8 mouse cellular contexts compared by ENCODE assay signal in genomic region chr6:83914720-83915271, GRCm38 (mm10). TPM values are rescaled to one million over a fixed set of nuclear protein-coding genes. Genes with fewer than 3 reads are reported as not detected.
DNase-seq lines count a peak whose midpoint lies in the region; ATAC-seq and TF ChIP-seq lines count a peak whose summit lies in the region.

No protein-coding gene starts in this region.

- H3K36me3 ChIP-seq in heart, embryonic 14.5 days (ENCODE audit: control insufficient read depth, insufficient read depth, low read length), result no peaks in the 10 kb centered on the region
- H3K36me3 ChIP-seq in G1E (replicated peaks), result peaks cover under 1% of the 10 kb centered on the region
- H3K36me3 ChIP-seq in intestine, postnatal 0 days (ENCODE audit: control insufficient read depth, insufficient read depth), result no peaks in the 10 kb centered on the region
- H3K36me3 ChIP-seq in myocyte (ENCODE audit: control insufficient read depth, insufficient read depth), result no peaks in the 10 kb centered on the region

- under 1% methylated on average over 35 of the region's 40 CpGs for WGBS in heart, embryonic 14.5 days
- WGBS in intestine, postnatal 0 days, result under 1% methylated on average over 40 of the region's 40 CpGs

- TF ChIP-seq CTCF in G1E (IDR thresholded peaks at IDR 0.05; ENCODE audit: low read depth, low read length), result no peak
- TF ChIP-seq CTCF in embryonic fibroblast, embryonic 13.5 days (IDR thresholded peaks at IDR 0.05; ENCODE audit: borderline replicate concordance, insufficient read depth, low read length), result no peak
- no peak for TF ChIP-seq CTCF in intestine, postnatal 0 days (IDR thresholded peaks at IDR 0.05; ENCODE audit: low read depth)

- H3K4me2 ChIP-seq in heart, embryonic 14.5 days (ENCODE audit: low read length), result peak overlapping the region; percentile 72
- peak overlapping the region; percentile 67 for H3K4me2 ChIP-seq in intestine, postnatal 0 days (replicated peaks; ENCODE audit: low read depth)
- peak overlapping the region; percentile 90 for H3K4me2 ChIP-seq in myocyte (ENCODE audit: low read depth)

- peak; percentile 71; the same call in 1 of the 2 replicates for ATAC-seq in heart, embryonic 14.5 days (ENCODE audit: insufficient number of reproducible peaks, insufficient read depth, low FRiP score, low read depth)
- no peak for ATAC-seq in G1E (ENCODE audit: extremely low read depth, insufficient number of reproducible peaks, low FRiP score, poor library complexity, severe bottlenecking)
- ATAC-seq in intestine, postnatal 0 days, result peak; percentile 61

- H3K79me2 ChIP-seq in myocyte (ENCODE audit: control insufficient read depth, insufficient read depth), result peaks cover 52% of the 10 kb centered on the region

- no peaks in the 10 kb centered on the region for H3K27me3 ChIP-seq in heart, embryonic 14.5 days (ENCODE audit: control insufficient read depth, insufficient read depth, low read length)
- H3K27me3 ChIP-seq in G1E (ENCODE audit: insufficient read depth, low read length) (peaks cover 7% of the 10 kb centered on the region; the same call in 1 of the 2 replicates), myocyte (ENCODE audit: control insufficient read depth, insufficient read depth, insufficient read length) (no peaks in the 10 kb centered on the region)
- H3K27me3 ChIP-seq in intestine, postnatal 0 days (replicated peaks; ENCODE audit: control insufficient read depth, insufficient read depth, low read length), result no peaks in the 10 kb centered on the region

- peak overlapping the region; percentile 81 for H3ac ChIP-seq in myocyte (ENCODE audit: control insufficient read depth, insufficient read length)

- peak overlapping the region; percentile 78 to 87 for H3K4me3 ChIP-seq in heart, embryonic 14.5 days (ENCODE audit: control insufficient read depth in 1 of 2, insufficient read depth in 1 of 2, low read depth in 1 of 2, low read length in 2 of 2)
- peak overlapping the region; percentile 96 for H3K4me3 ChIP-seq in G1E (ENCODE audit: low read depth, low read length)
- H3K4me3 ChIP-seq in embryonic fibroblast, embryonic 13.5 days (ENCODE audit: insufficient read depth, low read length), result peak overlapping the region; percentile 71
- peak overlapping the region; percentile 90 for H3K4me3 ChIP-seq in intestine, postnatal 0 days (ENCODE audit: low read depth, low read length)
- peak overlapping the region; percentile 75 for H3K4me3 ChIP-seq in myocyte

- TF ChIP-seq POLR2A in embryonic fibroblast, embryonic 13.5 days (IDR thresholded peaks at IDR 0.05; ENCODE audit: low read depth, low read length), result no peak
- no peak for TF ChIP-seq POLR2A in myocyte (IDR thresholded peaks at IDR 0.05; ENCODE audit: insufficient read length, low read depth)

- peak overlapping the region; percentile 95 to 96 for H3K27ac ChIP-seq in heart, embryonic 14.5 days (replicated peaks in 1 of 2; ENCODE audit: control insufficient read depth in 1 of 2, insufficient read depth in 1 of 2, low read depth in 2 of 2, low read length in 2 of 2)
- H3K27ac ChIP-seq in embryonic fibroblast, embryonic 13.5 days (ENCODE audit: insufficient read depth, low read length), result no peak overlapping the region
- H3K27ac ChIP-seq in intestine, postnatal 0 days (ENCODE audit: low read depth, low read length), result peak overlapping the region; percentile 85

- peaks cover 0 to 3% of the 10 kb centered on the region in 2 experiments; a peak in 1 of 4 replicates for H3K4me1 ChIP-seq in heart, embryonic 14.5 days (ENCODE audit: control insufficient read depth in 2 of 2, insufficient read depth in 2 of 2, low read length in 2 of 2)
- H3K4me1 ChIP-seq in G1E (ENCODE audit: insufficient read depth, low read depth, low read length), result peaks cover 5% of the 10 kb centered on the region
- H3K4me1 ChIP-seq in embryonic fibroblast, embryonic 13.5 days (ENCODE audit: control insufficient read depth, insufficient read depth, low read length), result no peaks in the 10 kb centered on the region
- no peaks in the 10 kb centered on the region for H3K4me1 ChIP-seq in intestine, postnatal 0 days (replicated peaks; ENCODE audit: control insufficient read depth, insufficient read depth, low read length)

- peak overlapping the region; percentile 92 for H3K9ac ChIP-seq in heart, embryonic 14.5 days (ENCODE audit: low read length)
- H3K9ac ChIP-seq in intestine, postnatal 0 days (ENCODE audit: low read depth, low read length), result peak overlapping the region; percentile 93

- no peak for DNase-seq in heart, adult 18-20 months
- peak; percentile 48 for DNase-seq in G1E (ENCODE audit: low spot score)
- DNase-seq in urinary bladder, postnatal 25 days (ENCODE audit: low spot score), result no peak
- no peak for DNase-seq in yolk sac, embryonic 10.5 days (ENCODE audit: low spot score)

- no peaks in the 10 kb centered on the region for H3K9me3 ChIP-seq in heart, embryonic 14.5 days (ENCODE audit: control insufficient read depth, low read length)
- no peaks in the 10 kb centered on the region for H3K9me3 ChIP-seq in G1E (replicated peaks)
- H3K9me3 ChIP-seq in intestine, postnatal 0 days (ENCODE audit: control insufficient read depth), result no peaks in the 10 kb centered on the region

TF ChIP-seq in myocyte, 11 proteins besides CTCF, POLR2A, EP300 and RAD21:
- TF ChIP-seq TCF12 (IDR thresholded peaks at IDR 0.05; ENCODE audit: insufficient read depth, poor library complexity, severe bottlenecking), result no peak
- no peak for TF ChIP-seq E2F4 (IDR thresholded peaks at IDR 0.05; ENCODE audit: insufficient read depth)
- TF ChIP-seq MYOD1 (IDR thresholded peaks at IDR 0.05; ENCODE audit: control insufficient read depth in 1 of 3, insufficient read length in 2 of 3, low read depth in 2 of 3), result no peak
- no peak for TF ChIP-seq MAX (IDR thresholded peaks at IDR 0.05; ENCODE audit: low read depth)
- TF ChIP-seq MYOG (IDR thresholded peaks at IDR 0.05; ENCODE audit: control insufficient read depth in 1 of 3, insufficient read depth in 1 of 3, insufficient read length in 2 of 3, low read depth in 2 of 3), result no peak
- TF ChIP-seq SRF (IDR thresholded peaks at IDR 0.05; ENCODE audit: control insufficient read depth, insufficient read length, low read depth), result no peak
- TF ChIP-seq CEBPB (IDR thresholded peaks at IDR 0.05; ENCODE audit: insufficient read depth, poor library complexity, severe bottlenecking), result no peak
- no peak for TF ChIP-seq USF1 (IDR thresholded peaks at IDR 0.05; ENCODE audit: low read depth)
- TF ChIP-seq REST (IDR thresholded peaks at IDR 0.05; ENCODE audit: insufficient read depth, insufficient read length), result no peak
- no peak for TF ChIP-seq TCF3 (IDR thresholded peaks at IDR 0.05; ENCODE audit: insufficient read length, low read depth)
- TF ChIP-seq POLR2AphosphoS2 (IDR thresholded peaks at IDR 0.05; ENCODE audit: insufficient read length, low read depth), result no peak

RNA-seq across cellular contexts. Expression of gene Zfp638, which starts 47.9 kb away (rescaled TPM):
- 51.1 and 52.3 TPM in 2 replicates for polyA plus RNA-seq in heart, embryonic 14.5 days (2014; fragmentation: Nextera tagmentation; extraction: Ambion mirVana)
- 10 to 100 TPM; 54.3 to 54.4 TPM for total RNA-seq in heart, adult 18-20 months (2021)
- total RNA-seq in G1E (2014; fragmentation: Nextera tagmentation) (181 and 199 TPM in 2 replicates), G1E (2017) (130 and 152 TPM in 2 replicates)
- polyA plus RNA-seq in G1E (2012) (4.3 and 5.3 TPM in 2 replicates), myocyte (2012; fragmentation: generic; extraction: Trizol) (6.0 TPM)
- 99.5 and 124 TPM in 2 replicates for polyA plus RNA-seq in embryonic fibroblast, embryonic 13.5 days (2011; ENCODE audit: insufficient read length, low read depth, missing spikeins)
- polyA plus RNA-seq in intestine, postnatal 0 days (2015; fragmentation: Nextera tagmentation; extraction: Ambion mirVana), result 21.5 and 24.3 TPM in 2 replicates
